Comparison of ENCODE assay signal across 1 mouse cellular context in the genomic region with DNA sequence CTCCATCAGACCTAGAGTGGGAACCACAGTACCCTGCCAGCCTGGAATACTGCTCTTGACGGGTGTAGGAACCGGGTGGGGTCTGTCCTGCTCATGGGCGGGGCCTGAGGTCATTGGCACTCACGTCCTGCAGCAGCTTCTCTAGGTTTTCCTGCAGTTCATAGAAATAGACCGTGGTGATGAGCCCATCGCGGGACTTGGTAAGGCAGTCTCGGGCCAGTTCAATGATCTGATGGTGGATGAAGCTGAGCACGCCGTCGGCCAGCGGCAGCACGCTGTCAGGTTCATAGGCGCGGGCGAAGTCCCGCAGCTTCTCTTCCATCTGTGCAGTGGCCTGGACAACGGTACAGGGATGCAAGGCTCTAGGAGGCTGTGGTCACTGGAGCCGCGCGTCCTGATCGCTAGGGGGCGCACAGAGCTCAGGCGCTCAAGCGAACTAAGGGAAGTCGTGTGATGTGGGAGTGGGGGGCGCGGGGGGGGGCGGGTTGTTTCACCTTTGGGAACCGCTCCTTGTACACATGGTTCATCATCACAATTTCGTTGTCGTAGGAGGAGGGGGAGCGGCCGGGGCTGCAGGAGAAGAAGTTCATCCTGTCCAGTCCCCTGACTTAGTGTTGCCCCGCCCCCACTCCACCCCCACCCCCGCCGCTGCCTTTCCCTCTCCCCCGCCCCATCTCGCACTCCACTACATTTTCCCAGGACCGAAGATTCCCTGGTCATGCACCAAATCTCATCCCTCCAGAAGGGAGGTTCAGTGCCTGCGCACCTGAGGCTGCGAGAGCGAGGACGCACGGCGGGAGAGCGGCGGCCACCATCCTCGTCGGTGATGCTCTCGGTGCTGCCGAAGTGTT.
TF ChIP-seq lines count a peak whose summit lies in the region.

No protein-coding gene starts in this region.

TF ChIP-seq in C2C12, 6 proteins besides CTCF, POLR2A, EP300 and RAD21 (continued from another document):
- no peak for TF ChIP-seq USF1 (IDR thresholded peaks at IDR 0.05; ENCODE audit: low read depth)
